Mouse (Mus musculus): ENCODE measurements around the gene Tdp1. TPM values are rescaled to one million over a fixed set of nuclear protein-coding genes. Genes with fewer than 3 reads are reported as not detected.
"Not testable (repeated sequence)": the region's sequence is repeated elsewhere in the genome, so short reads cannot be mapped to it uniquely, and the experiment has no call there.

Tdp1 gene
- total RNA-seq, 2 experiments from 2014 or later: 9.7 to 11.8 TPM

DNA sequence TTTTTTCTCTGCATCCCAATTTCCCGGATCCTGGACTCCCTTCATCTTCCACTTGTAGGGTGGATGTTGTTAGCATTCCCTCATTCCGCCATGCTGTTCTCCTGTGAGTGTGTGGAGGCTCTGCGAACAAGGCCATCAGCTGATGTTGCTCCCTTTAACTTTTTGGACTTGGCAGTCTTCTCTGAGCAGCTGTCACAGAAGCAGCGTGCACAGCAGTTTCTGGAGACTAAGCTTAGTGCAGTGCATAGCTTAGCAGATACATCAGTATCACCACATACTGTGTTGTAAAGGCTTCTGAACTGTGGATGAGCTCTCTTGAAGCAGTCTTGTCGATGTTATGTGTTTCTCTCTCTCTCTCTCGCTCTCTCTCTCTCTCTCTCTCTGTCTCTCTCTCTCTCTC, 54.9 kb downstream of the Tdp1 start:
- no peak for DNase-seq
- intact Hi-C loops (cut with DNase I): no loop called here

GRCm38 (mm10) chr12:99940704-99941103, 56.4 kb downstream of the Tdp1 start:
- intact Hi-C loops (cut with DNase I): no loop called here
- DNase-seq: no peak

- DNase-seq: no peak
- intact Hi-C loops (cut with DNase I): no loop called here
Observed at GRCm38 (mm10) chr12:99942441-99942840, 58.1 kb downstream of the Tdp1 start.

- intact Hi-C loops (cut with DNase I): loop anchor here (1.0 kb wide), 1 partner anchor 153 kb away; no protein-coding TSS in a partner anchor
- peak; percentile 65 to 72 for DNase-seq
Observed at GRCm38 (mm10) chr12:99952928-99953327, 68.6 kb downstream of the Tdp1 start.

DNA sequence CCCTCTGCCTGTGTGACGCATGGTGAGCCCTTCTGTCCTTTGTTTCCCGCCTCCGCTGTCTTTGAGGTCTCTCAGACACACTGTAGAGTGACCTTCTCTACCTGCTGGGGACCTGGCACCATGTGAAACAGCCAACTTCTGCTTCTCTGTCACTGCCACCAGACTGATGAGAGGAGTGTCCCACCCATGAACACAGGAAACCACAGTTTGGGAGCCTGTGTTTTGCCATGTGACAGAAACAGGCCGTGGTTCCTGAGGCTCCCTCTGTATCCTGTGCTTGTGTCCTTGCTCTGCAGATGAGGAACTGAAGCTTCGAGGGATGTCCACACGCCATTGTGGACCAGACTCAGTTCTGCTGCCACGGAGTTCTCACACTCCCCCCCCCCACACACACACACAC, 72.1 kb downstream of the Tdp1 start:
- intact Hi-C loops (cut with DNase I): no loop called here
- no peak for DNase-seq

GRCm38 (mm10) chr12:99958068-99959060, 74.0 kb downstream of the Tdp1 start:
- intact Hi-C loops (cut with DNase I): no loop called here
- no peak for DNase-seq

DNA sequence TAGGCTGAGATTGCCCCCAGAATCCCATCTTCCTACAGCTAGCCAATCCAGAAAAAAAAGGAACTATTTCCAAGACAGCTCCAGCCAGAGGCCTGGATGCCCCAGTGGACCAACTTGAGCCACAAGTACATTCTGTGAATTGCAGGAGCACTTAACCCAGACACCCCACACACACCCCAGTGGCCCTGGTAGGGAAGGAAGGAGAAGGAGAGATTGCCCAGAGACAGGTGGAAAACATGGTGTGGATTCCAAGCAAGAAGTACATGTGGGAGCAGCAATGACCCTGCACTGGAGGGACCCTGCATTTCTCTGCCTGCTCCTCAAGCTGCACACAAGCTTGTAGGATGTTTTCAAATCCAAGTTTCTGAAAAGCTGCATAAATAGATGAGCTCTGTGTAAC, 75.0 kb downstream of the Tdp1 start:
- intact Hi-C loops (cut with DNase I): no loop called here

DNA sequence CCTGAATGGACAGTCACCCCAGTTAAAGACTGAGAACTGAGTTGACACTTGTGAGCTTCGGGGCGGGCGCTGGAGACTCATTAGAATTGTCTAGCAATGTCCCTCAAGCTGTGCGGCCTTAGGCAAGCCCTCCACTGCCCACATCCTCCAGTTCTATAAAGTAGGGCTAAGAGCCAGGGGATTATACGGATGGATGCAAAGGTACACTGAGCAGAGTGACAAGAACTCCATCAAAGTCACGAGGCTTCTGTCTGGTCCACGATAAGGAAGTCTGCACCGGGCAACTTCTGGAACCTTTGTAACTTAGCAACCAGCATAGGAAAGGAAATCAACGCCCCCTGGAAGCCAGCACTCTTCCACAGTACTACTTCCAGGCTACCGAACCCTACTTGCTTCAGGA, 75.6 kb downstream of the Tdp1 start:
- intact Hi-C loops (cut with DNase I): loop anchor here (5.0 kb wide), 1 partner anchor 58 kb away; no protein-coding TSS in a partner anchor
- DNase-seq: no peak

More for the DNA sequence above, 75.0 kb downstream of the Tdp1 start:
- no peak for DNase-seq

- intact Hi-C loops (cut with DNase I): loop anchor here (5.0 kb wide), 1 partner anchor 58 kb away; no protein-coding TSS in a partner anchor
- DNase-seq: no peak
Observed at GRCm38 (mm10) chr12:99960675-99961074, 76.4 kb downstream of the Tdp1 start.

- intact Hi-C loops (cut with DNase I): loop anchor here (2.0 to 5.0 kb wide), 3 partner anchors 62 to 882 kb away; no protein-coding TSS in a partner anchor
- peak; percentile 69 to 73 for DNase-seq
Observed at GRCm38 (mm10) chr12:99964301-99965202, 80.2 kb downstream of the Tdp1 start, which contains the start of gene Kcnk13. Gene Kcnk13, plus strand, starts transcription at chr12:99964499.

DNA sequence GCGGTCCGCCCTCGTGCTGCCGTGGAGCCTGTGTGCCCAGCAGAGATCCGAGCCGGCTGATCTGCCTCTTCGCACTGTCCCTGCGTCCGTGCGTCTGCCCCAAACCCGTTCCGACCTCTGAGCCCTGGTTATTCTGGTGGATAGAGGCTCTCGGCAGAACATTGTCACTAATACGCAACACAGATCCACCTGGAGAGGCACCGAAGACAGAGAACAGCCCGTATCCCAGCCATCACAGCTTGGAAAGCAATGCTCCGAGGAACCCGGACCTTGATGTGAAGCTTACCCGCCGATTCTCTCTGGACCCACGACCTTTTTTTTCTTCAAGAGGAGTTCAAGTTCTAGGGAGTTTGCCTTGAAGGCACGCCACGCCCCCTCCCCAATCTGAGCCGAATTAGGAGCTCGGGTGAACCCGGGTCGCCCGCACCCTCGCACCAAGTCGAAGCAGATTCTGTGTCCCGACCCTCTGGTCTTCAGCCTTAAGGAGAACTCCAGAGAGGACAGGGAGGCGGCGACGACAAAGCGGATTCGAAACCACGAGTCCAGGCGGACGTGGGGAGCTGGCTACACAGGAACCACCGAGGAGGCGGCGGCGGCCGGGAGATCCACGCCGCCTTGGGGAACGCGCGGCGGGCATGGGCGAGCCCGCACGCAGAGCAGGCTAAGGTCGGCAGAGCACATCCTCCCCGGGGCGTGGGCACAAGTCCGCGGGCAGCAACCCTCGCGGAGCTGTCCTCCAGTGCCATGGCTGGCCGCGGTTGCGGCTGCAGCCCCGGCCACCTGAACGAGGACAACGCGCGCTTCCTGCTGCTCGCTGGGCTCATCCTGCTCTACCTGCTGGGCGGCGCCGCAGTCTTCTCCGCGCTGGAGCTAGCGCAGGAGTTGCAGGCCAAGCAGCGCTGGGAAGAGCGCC, 81.1 kb downstream of the Tdp1 start:
- intact Hi-C loops (cut with DNase I): loop anchor here (2.0 to 5.0 kb wide), 2 partner anchors 142 to 883 kb away; no protein-coding TSS in a partner anchor
- DNase-seq: peak; percentile 52 to 62

- DNase-seq: peak in 1 of 2 experiments; percentile 3
- intact Hi-C loops (cut with DNase I): loop anchor here (5.0 kb wide), 1 partner anchor 141 kb away; no protein-coding TSS in a partner anchor
Observed at GRCm38 (mm10) chr12:99966116-99966770, 81.9 kb downstream of the Tdp1 start.

DNA sequence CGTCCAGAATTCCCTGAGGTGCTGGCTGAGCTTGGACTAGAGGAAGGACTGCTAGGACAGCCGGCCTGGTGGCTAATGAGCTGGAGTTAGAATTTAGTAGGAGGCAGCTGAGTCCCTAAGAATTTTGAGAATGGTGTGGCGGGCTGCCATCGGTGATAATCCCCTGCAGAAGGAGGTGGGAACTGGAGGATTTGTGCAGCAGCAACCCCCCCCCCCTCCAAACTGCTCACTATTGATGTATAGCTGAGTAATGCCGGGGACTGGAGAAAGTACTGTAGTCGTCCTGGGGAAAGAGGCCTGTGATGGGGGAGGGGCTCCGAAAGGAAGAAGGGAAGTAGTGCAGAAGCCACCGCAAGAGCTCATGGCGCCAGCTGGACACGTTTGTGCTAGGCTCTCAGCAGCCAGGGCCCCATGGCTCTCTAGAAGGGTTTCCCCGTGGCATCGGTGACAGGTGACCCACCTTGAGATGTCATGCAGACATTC, 82.6 kb downstream of the Tdp1 start:
- intact Hi-C loops (cut with DNase I): loop anchor here (5.0 kb wide), 1 partner anchor 140 kb away; no protein-coding TSS in a partner anchor
- DNase-seq: peak; percentile 27

DNA sequence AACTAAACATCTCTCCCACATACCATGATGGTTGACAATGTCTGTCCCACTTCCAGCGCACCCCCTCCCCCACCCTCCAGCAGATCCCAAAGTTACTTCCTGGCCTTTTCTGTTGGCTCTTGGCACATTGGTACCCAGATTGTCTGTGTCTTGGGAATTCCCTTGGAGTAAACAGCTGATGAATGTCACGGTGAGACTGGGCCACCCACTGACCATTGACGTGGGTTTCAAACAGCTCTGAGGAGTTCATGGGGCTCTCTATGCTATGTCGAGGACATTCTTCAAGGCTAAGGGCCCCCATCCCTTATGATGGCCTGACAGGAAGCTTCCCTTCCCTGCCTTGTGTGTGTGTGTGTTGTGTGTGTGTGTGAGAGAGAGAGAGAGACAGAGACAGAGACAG, 85.6 kb downstream of the Tdp1 start:
- intact Hi-C loops (cut with DNase I): loop anchor here (5.0 kb wide), 1 partner anchor 137 kb away; no protein-coding TSS in a partner anchor
- no peak for DNase-seq

GRCm38 (mm10) chr12:99971205-99971894, 87.0 kb downstream of the Tdp1 start:
- DNase-seq; intact Hi-C loops (cut with DNase I): not testable (repeated sequence)

GRCm38 (mm10) chr12:99972825-99973224, 88.5 kb downstream of the Tdp1 start:
- no peak for DNase-seq
- intact Hi-C loops (cut with DNase I): no loop called here

- no peak for DNase-seq
- intact Hi-C loops (cut with DNase I): no loop called here
Observed at GRCm38 (mm10) chr12:99973659-99974058, 89.3 kb downstream of the Tdp1 start.

- no peak for DNase-seq
- intact Hi-C loops (cut with DNase I): no loop called here
Observed at GRCm38 (mm10) chr12:99979541-99979940, 95.2 kb downstream of the Tdp1 start.

Measured in heart, postnatal 14 days (tissue).